ENCODE assay signal across 12 mouse cellular contexts in genomic region chr17:33681767-33682166, GRCm38 (mm10). TPM values are rescaled to one million over a fixed set of nuclear protein-coding genes. Genes with fewer than 3 reads are reported as not detected.
DNase-seq lines count a peak whose midpoint lies in the region; ATAC-seq and TF ChIP-seq lines count a peak whose summit lies in the region.
"Had no signal": no experiment of that assay in that cellular context is flagged by ENCODE, and none has a peak within 500 bp of the region (broad histone marks: within the 10 kb centered on the region; RNA-seq: fewer than 3 reads in every experiment).

No protein-coding gene starts in this region.

- H3K27me3 ChIP-seq in heart, embryonic 12.5 days (replicated peaks) = no peaks in the 10 kb centered on the region
- no peaks in the 10 kb centered on the region for H3K27me3 ChIP-seq in midbrain, embryonic 11.5 days (ENCODE audit: control insufficient read depth, insufficient read depth, low read length)
- H3K27me3 ChIP-seq in midbrain, embryonic 16.5 days (ENCODE audit: control insufficient read depth, insufficient read depth, low read depth, low read length) = no peaks in the 10 kb centered on the region
- H3K27me3 ChIP-seq in limb, embryonic 13.5 days = no peaks in the 10 kb centered on the region
- H3K27me3 ChIP-seq in small intestine, adult 2 months (ENCODE audit: control insufficient read depth, insufficient read depth, low read length) = no peaks in the 10 kb centered on the region
- no peaks in the 10 kb centered on the region for H3K27me3 ChIP-seq in thymus, adult 2 months (ENCODE audit: control insufficient read depth, insufficient read depth, low read length)

- no peak overlapping the region for H3K27ac ChIP-seq in heart, embryonic 12.5 days (ENCODE audit: poor library complexity, severe bottlenecking)
- no peak overlapping the region for H3K27ac ChIP-seq in midbrain, embryonic 11.5 days (ENCODE audit: low read depth, low read length)
- no peak overlapping the region for H3K27ac ChIP-seq in midbrain, embryonic 16.5 days (ENCODE audit: low read length)
- no peak overlapping the region for H3K27ac ChIP-seq in limb, embryonic 13.5 days
- H3K27ac ChIP-seq in small intestine, adult 2 months (ENCODE audit: insufficient read depth, low read depth, low read length) = 0 out of 2 replicates have a peak overlapping the region, but pooled peaks have one; percentile 34
- no peak overlapping the region for H3K27ac ChIP-seq in thymus, adult 2 months (ENCODE audit: control insufficient read depth, insufficient read depth, low read length)

- H3K4me1 ChIP-seq in heart, embryonic 12.5 days (replicated peaks) = peaks cover 37% of the 10 kb centered on the region
- H3K4me1 ChIP-seq in midbrain, embryonic 11.5 days (ENCODE audit: control insufficient read depth, insufficient read depth, low read length) = peaks cover 18% of the 10 kb centered on the region
- H3K4me1 ChIP-seq in midbrain, embryonic 16.5 days (ENCODE audit: control insufficient read depth, insufficient read depth, low read length) = peaks cover 43% of the 10 kb centered on the region
- H3K4me1 ChIP-seq in limb, embryonic 13.5 days = peaks cover 49% of the 10 kb centered on the region
- H3K4me1 ChIP-seq in small intestine, adult 2 months (ENCODE audit: control insufficient read depth, insufficient read depth, insufficient read length, low read length) = peaks cover 14% of the 10 kb centered on the region; the same call in 1 of the 2 replicates
- no peaks in the 10 kb centered on the region; the same call in 1 of the 2 replicates for H3K4me1 ChIP-seq in thymus, adult 2 months (replicated peaks; ENCODE audit: control insufficient read depth, insufficient read depth, low read length)

- TF ChIP-seq CTCF in small intestine, adult 2 months (IDR thresholded peaks at IDR 0.05; ENCODE audit: extremely low read depth, insufficient read length, insufficient replicate concordance, low read depth, low read length) = no peak
- no peak for TF ChIP-seq CTCF in thymus, adult 2 months (IDR thresholded peaks at IDR 0.05; ENCODE audit: borderline replicate concordance, control insufficient read depth, extremely low read depth, insufficient read depth, low read length, poor library complexity)

- H3K9me3 ChIP-seq in heart, embryonic 12.5 days (replicated peaks) = no peaks in the 10 kb centered on the region
- H3K9me3 ChIP-seq in midbrain, embryonic 11.5 days (ENCODE audit: control insufficient read depth, low read length) = no peaks in the 10 kb centered on the region
- no peaks in the 10 kb centered on the region for H3K9me3 ChIP-seq in midbrain, embryonic 16.5 days (replicated peaks; ENCODE audit: control insufficient read depth, low read length, poor library complexity, severe bottlenecking)
- no peaks in the 10 kb centered on the region for H3K9me3 ChIP-seq in limb, embryonic 13.5 days

- no peak for DNase-seq in heart, postnatal 25 days (ENCODE audit: low spot score)
- DNase-seq in midbrain, embryonic 11.5 days (ENCODE audit: low spot score, missing footprints) = no peak
- no peak for DNase-seq in adrenal gland, postnatal 25 days
- DNase-seq in thymus, adult 2 months = no peak
- DNase-seq: cerebellum, postnatal 10 days; heart, adult 18-20 months; kidney, adult 2 months had no signal

- H3K9ac ChIP-seq in heart, embryonic 12.5 days = no peak overlapping the region
- no peak overlapping the region for H3K9ac ChIP-seq in midbrain, embryonic 11.5 days (ENCODE audit: low read length)
- no peak overlapping the region for H3K9ac ChIP-seq in midbrain, embryonic 16.5 days (ENCODE audit: low read depth, low read length)
- 0 out of 2 replicates have a peak overlapping the region, but pooled peaks have one; percentile 31 for H3K9ac ChIP-seq in limb, embryonic 13.5 days

- no peak for TF ChIP-seq POLR2A in small intestine, adult 2 months (IDR thresholded peaks at IDR 0.05; ENCODE audit: low read depth, low read length)
- no peak for TF ChIP-seq POLR2A in thymus, adult 2 months (IDR thresholded peaks at IDR 0.05; ENCODE audit: control insufficient read depth, extremely low read depth, insufficient read depth, low read length, poor library complexity)

- peak overlapping the region; percentile 26; the same call in 1 of the 2 replicates for H3K4me2 ChIP-seq in heart, embryonic 12.5 days
- H3K4me2 ChIP-seq in midbrain, embryonic 11.5 days = peak overlapping the region; percentile 16; the same call in 1 of the 2 replicates
- H3K4me2 ChIP-seq in midbrain, embryonic 16.5 days (ENCODE audit: low read length) = no peak overlapping the region
- peak overlapping the region; percentile 98 for H3K4me2 ChIP-seq in limb, embryonic 13.5 days (replicated peaks)

- ATAC-seq in heart, embryonic 12.5 days (ENCODE audit: insufficient number of reproducible peaks, low FRiP score) = no peak
- no peak for ATAC-seq in midbrain, embryonic 11.5 days (ENCODE audit: low FRiP score)
- ATAC-seq in midbrain, embryonic 16.5 days = no peak
- no peak for ATAC-seq in limb, embryonic 13.5 days (ENCODE audit: low FRiP score, low read depth)

- no peak overlapping the region for H3K4me3 ChIP-seq in heart, embryonic 12.5 days
- H3K4me3 ChIP-seq in midbrain, embryonic 11.5 days (ENCODE audit: low read depth, low read length) = no peak overlapping the region
- no peak overlapping the region for H3K4me3 ChIP-seq in midbrain, embryonic 16.5 days (ENCODE audit: low read depth, low read length)
- no peak overlapping the region for H3K4me3 ChIP-seq in limb, embryonic 13.5 days
- no peak overlapping the region for H3K4me3 ChIP-seq in small intestine, adult 2 months (ENCODE audit: low read depth, low read length)
- no peak overlapping the region for H3K4me3 ChIP-seq in thymus, adult 2 months (ENCODE audit: control insufficient read depth, insufficient read depth, low read length)

- intact Hi-C loops in heart, postnatal 25 days (cut with DNase I) = no loop called here

- peaks cover 14% of the 10 kb centered on the region for H3K36me3 ChIP-seq in heart, embryonic 12.5 days
- H3K36me3 ChIP-seq in midbrain, embryonic 11.5 days (ENCODE audit: control insufficient read depth, insufficient read depth, low read length) = 0 out of 2 replicates have a peak, but pooled peaks cover 2% of the 10 kb centered on the region
- peaks cover 5% of the 10 kb centered on the region; the same call in 1 of the 2 replicates for H3K36me3 ChIP-seq in midbrain, embryonic 16.5 days (ENCODE audit: control insufficient read depth, insufficient read depth, low read length)
- H3K36me3 ChIP-seq in limb, embryonic 13.5 days = peaks cover 25% of the 10 kb centered on the region
- H3K36me3 ChIP-seq in small intestine, adult 2 months (ENCODE audit: control insufficient read depth, insufficient read depth, low read length) = peaks cover 4% of the 10 kb centered on the region
- H3K36me3 ChIP-seq in thymus, adult 2 months (ENCODE audit: control insufficient read depth, insufficient read depth, low read length) = peaks cover 8% of the 10 kb centered on the region

RNA-seq across cellular contexts. Expression of gene Hnrnpm, which starts 4.9 kb away (rescaled TPM):
- 257 and 259 TPM in 2 replicates for polyA plus RNA-seq in heart, embryonic 12.5 days (2016; fragmentation: Nextera tagmentation; extraction: Ambion mirVana)
- 100 to 1,000 TPM in 1 of 2 experiments, 10 to 100 TPM in 1; 89.2 to 106 TPM for total RNA-seq in heart, postnatal 25 days (2021)
- polyA plus RNA-seq in midbrain, embryonic 11.5 days (2014; fragmentation: Nextera tagmentation; extraction: Ambion mirVana) = 581 and 639 TPM in 2 replicates
- polyA plus RNA-seq in midbrain, embryonic 16.5 days (2015; fragmentation: Nextera tagmentation; extraction: Ambion mirVana) = 190 and 198 TPM in 2 replicates
- 379 and 395 TPM in 2 replicates for polyA plus RNA-seq in limb, embryonic 13.5 days (2015; fragmentation: Nextera tagmentation; extraction: Ambion mirVana)
- 54.5 and 91.7 TPM in 2 replicates for polyA plus RNA-seq in small intestine, adult 2 months (2012; rRNA removed)
- 202 and 208 TPM in 2 replicates for total RNA-seq in adrenal gland, postnatal 25 days (2021)
- 217 and 220 TPM in 2 replicates for polyA plus RNA-seq in thymus, adult 2 months (2012; rRNA removed)

RNA-seq across cellular contexts. Expression of gene March2, which starts 36.7 kb away (rescaled TPM):
- polyA plus RNA-seq in heart, embryonic 12.5 days (2016; fragmentation: Nextera tagmentation; extraction: Ambion mirVana) = 76.5 and 79.5 TPM in 2 replicates
- 100 to 1,000 TPM; 143 to 160 TPM for total RNA-seq in heart, postnatal 25 days (2021)
- polyA plus RNA-seq in midbrain, embryonic 11.5 days (2014; fragmentation: Nextera tagmentation; extraction: Ambion mirVana) = 37.3 and 39.0 TPM in 2 replicates
- 62.9 and 74.6 TPM in 2 replicates for polyA plus RNA-seq in midbrain, embryonic 16.5 days (2015; fragmentation: Nextera tagmentation; extraction: Ambion mirVana)
- polyA plus RNA-seq in limb, embryonic 13.5 days (2015; fragmentation: Nextera tagmentation; extraction: Ambion mirVana) = 49.3 and 50.9 TPM in 2 replicates
- 43.7 and 60.9 TPM in 2 replicates for polyA plus RNA-seq in small intestine, adult 2 months (2012; rRNA removed)
- 113 and 117 TPM in 2 replicates for total RNA-seq in adrenal gland, postnatal 25 days (2021)
- polyA plus RNA-seq in thymus, adult 2 months (2012; rRNA removed) = 119 and 120 TPM in 2 replicates

RNA-seq across cellular contexts. Expression of gene Pram1, which starts 43.9 kb away (rescaled TPM):
- 0.14 and 0.67 TPM in 2 replicates for polyA plus RNA-seq in heart, embryonic 12.5 days (2016; fragmentation: Nextera tagmentation; extraction: Ambion mirVana)
- total RNA-seq in heart, postnatal 25 days (2021) = under 1 TPM in 1 of 2 experiments, not detected in 1; 0.34 TPM
- polyA plus RNA-seq in midbrain, embryonic 11.5 days (2014; fragmentation: Nextera tagmentation; extraction: Ambion mirVana) = 0.21 and 0.93 TPM in 2 replicates
- polyA plus RNA-seq in midbrain, embryonic 16.5 days (2015; fragmentation: Nextera tagmentation; extraction: Ambion mirVana) = 0.40 TPM in 1 of 2 replicates, not detected in the other
- polyA plus RNA-seq in limb, embryonic 13.5 days (2015; fragmentation: Nextera tagmentation; extraction: Ambion mirVana) = 0.65 and 0.68 TPM in 2 replicates
- 0.60 and 1.3 TPM in 2 replicates for polyA plus RNA-seq in small intestine, adult 2 months (2012; rRNA removed)
- total RNA-seq in adrenal gland, postnatal 25 days (2021) = 0.67 and 0.97 TPM in 2 replicates
- 0.53 and 1.5 TPM in 2 replicates for polyA plus RNA-seq in thymus, adult 2 months (2012; rRNA removed)
- total RNA-seq: megakaryocyte-erythroid progenitor cell, adult 5-6 weeks had no signal

RNA-seq across cellular contexts. Expression of gene Zfp414, which starts 52.9 kb away (rescaled TPM):
- polyA plus RNA-seq in heart, embryonic 12.5 days (2016; fragmentation: Nextera tagmentation; extraction: Ambion mirVana) = 31.6 and 32.4 TPM in 2 replicates
- 10 to 100 TPM in 1 of 2 experiments, 1 to 10 TPM in 1; 9.7 to 11.4 TPM for total RNA-seq in heart, postnatal 25 days (2021)
- 62.5 and 68.0 TPM in 2 replicates for polyA plus RNA-seq in midbrain, embryonic 11.5 days (2014; fragmentation: Nextera tagmentation; extraction: Ambion mirVana)
- 68.1 and 75.1 TPM in 2 replicates for polyA plus RNA-seq in midbrain, embryonic 16.5 days (2015; fragmentation: Nextera tagmentation; extraction: Ambion mirVana)
- polyA plus RNA-seq in limb, embryonic 13.5 days (2015; fragmentation: Nextera tagmentation; extraction: Ambion mirVana) = 51.4 and 53.7 TPM in 2 replicates
- 20.0 and 33.1 TPM in 2 replicates for polyA plus RNA-seq in small intestine, adult 2 months (2012; rRNA removed)
- total RNA-seq in adrenal gland, postnatal 25 days (2021) = 41.1 and 49.7 TPM in 2 replicates
- 145 and 152 TPM in 2 replicates for polyA plus RNA-seq in thymus, adult 2 months (2012; rRNA removed)
